Mouse (Mus musculus) testis, adult 2 months (tissue): ENCODE data around the gene Dtx2.

Source experiments
- CTCF ChIP-seq: fragments of 200-500 bp; IDR thresholded peaks from 2 replicates; pipeline ENCODE4 v1.5.1; 2012; ENCODE audit warnings: low read depth, mild to moderate bottlenecking, inconsistent platforms, low read length, moderate library complexity; ENCODE audit not compliant: control insufficient read depth, insufficient read depth, insufficient replicate concordance
- POLR2A ChIP-seq: fragments of 200-500 bp; IDR thresholded peaks from 2 replicates; pipeline ENCODE4 v1.6.1; 2012; ENCODE audit warnings: low read depth, mild to moderate bottlenecking, inconsistent platforms, low read length, moderate library complexity; ENCODE audit not compliant: control insufficient read depth

- TF ChIP-seq CTCF (no peak), POLR2A (no peak)
Observed at GRCm38 (mm10) chr5:136025712-136026111, 31.1 kb downstream of the Dtx2 start.
